Mouse (Mus musculus) ES-CJ7 (cell line): ENCODE measurements around the gene Nln.

Source experiments
- DNase-seq: peaks from one replicate; pipeline ENCODE4 v3.0.0; 2011; ENCODE audit warnings: low read depth, low spot score

The Nln gene

DNA sequence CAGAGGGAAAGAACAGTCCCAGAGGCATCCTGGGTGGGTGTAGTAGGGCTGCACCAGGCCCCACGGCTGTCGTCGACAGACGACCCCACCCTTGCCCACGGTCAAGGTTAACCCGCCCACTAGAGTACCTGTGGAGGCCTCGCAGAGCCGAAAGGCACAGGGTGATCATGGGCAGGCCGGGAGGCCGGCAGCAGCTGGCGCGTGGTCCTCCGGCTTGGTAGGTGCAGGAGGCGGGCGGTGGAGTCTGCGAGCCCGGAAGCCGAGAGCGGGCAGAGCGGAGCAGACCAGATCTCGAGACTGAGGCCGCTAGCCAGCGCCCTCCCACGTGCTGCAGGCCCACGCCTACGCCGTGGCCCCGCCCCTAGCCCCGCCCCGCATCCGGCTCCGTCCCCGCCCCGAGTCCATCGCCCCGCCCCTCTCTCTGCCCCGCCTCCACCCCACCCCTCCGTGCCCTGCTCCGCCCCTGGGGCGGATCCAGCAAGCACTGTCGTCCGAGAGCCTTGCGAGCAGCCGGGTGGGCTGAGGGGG lies at the start of gene Nln, which contains the start of gene Sgtb:
Gene Nln (minus strand): TSS at position 327 of the 528 bp plus-strand sequence.
Gene Sgtb (plus strand): TSS at position 454 of the 528 bp plus-strand sequence.
- DNase-seq = peak; percentile 86

DNA sequence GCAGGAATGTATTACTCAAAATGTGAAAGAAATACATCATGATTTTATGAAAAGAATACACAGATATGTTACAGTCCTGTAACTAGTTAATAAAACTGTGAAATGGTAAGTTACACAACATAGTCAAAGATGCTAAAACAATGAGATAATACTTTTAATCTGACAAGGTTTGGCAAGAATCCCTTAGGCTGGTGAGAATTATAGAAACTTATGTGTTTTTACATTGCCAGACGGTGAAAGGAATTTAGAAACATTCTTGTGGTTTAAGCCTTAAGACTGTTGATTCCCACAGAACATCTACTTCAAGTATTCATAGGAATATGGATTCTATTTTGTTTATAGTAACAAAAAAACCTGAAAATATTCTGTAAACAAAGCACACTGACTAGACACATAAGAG lies 46.3 kb upstream of the Nln start:
- no peak for DNase-seq

DNA sequence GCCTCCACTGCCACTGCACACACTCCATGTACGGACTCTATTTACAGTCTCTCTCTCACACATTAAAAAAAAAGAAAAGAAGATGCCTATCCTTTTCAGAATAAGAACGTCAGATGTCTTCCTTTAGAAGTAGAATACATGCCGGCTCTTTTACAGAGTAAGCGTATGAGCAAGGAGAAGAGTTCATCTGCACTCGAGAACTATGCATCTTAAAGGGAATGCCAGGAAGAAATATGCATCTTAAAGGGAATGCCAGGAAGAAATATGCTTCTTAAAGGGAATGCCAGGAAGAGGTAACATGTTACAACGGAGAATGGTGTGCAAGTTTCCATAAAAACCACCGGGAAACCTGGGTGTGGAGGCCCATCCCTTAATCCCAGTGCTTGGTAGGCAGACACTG lies 45.7 kb upstream of the Nln start:
- DNase-seq = no peak

GRCm38 (mm10) chr13:104154180-104154579 lies 44.8 kb upstream of the Nln start:
- DNase-seq = no peak

GRCm38 (mm10) chr13:104145646-104146045 lies 36.2 kb upstream of the Nln start:
- no peak for DNase-seq

DNA sequence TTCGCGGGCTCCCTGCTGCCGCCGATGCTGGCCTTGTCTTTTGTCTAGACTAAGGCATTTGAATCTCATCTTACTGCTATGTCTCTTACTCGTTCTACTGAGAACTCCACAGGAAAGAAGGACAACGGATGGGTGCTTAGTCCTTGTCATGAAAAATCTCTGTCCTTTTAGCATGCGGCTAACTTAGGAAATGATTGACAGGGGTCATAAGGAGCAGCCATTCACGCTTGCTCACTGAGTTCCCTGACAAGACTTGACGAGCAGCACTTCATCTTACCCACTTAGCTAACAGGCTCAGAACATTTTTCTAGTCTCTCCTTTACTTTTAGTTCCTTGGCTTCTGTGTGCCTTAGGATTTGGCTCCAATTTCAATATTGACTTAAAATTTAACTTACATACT lies 35.5 kb upstream of the Nln start:
- no peak for DNase-seq

GRCm38 (mm10) chr13:104139369-104140209 lies 30.2 kb upstream of the Nln start:
- DNase-seq = peak; percentile 71

GRCm38 (mm10) chr13:104134510-104135085 lies 25.2 kb upstream of the Nln start:
- DNase-seq = no peak

- no peak for DNase-seq
These were observed 23.1 kb upstream of the Nln start for GRCm38 (mm10) chr13:104132561-104132960.

- DNase-seq = no peak
These were observed 14.4 kb upstream of the Nln start for GRCm38 (mm10) chr13:104123662-104124381.

DNA sequence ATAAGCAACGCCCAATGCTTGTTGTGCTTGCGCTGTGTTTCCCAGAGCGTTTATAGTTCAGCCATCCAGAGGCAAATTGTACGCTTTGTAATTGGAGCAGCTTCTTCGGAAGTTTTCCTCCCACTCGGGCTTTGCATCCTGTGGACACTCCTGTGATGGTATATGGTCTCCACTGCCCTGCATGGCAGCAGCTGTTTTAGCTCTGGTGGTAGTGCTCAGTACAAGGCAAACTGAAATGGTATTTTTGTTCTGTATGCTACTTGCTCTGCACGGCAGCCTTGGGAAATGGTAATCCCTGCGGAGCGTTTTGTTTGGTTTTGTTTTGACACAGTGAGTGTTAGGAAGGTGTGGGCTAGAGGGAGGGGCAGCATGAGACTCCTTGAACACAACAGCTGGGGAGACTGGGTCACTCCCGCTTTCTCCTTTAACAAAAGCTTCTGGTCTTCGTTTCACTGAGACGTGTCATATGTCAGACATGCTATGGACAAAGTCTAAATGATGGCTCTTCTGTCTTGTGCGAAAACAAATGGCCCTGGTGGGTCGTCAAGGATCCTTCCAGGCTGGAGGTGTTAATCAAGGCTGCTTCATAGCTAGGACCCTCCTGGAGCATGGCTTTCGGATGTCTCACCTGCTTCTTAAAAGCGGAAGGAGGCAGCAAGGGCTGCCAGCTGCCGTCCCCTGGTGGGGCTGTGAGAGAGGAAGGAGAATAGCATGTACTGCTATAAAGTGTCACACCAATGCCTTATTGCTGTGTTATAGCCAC lies 12.8 kb upstream of the Nln start:
- peak; percentile 46 for DNase-seq

- no peak for DNase-seq
These were observed 5.4 kb upstream of the Nln start for GRCm38 (mm10) chr13:104114827-104115226.

- DNase-seq = peak; percentile 59
These were observed 4.4 kb upstream of the Nln start for GRCm38 (mm10) chr13:104113782-104114181.

DNA sequence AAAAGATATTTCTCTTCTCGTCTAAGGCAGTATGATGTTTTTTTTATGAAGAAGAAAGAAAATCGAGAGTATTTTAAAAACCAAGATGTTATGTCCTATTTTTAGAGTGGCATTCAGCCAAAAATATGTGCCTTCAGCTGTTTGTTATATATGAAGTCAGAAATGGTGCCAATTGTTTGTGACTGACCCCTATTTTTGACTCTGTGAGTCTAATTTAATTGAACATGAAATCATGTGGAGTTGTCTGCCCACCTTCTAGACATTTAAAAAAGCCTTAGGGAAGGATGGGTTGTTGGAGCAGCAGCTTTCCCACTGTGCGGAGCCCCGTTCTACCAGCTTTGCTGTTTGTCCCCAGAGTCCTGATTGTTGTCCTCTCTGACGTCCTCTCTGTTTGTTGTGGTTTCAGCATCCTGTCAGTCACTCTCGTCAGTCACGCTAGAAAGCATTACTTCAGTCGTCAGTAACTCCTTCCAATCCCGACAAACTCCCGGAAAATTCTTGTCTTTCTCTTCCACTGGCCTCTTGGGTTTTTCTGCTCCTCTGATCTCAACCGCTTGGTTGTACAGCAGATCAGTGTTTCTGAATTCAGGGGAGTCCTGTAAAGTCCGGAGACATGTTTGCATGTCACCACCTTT lies 3.0 kb upstream of the Nln start:
- DNase-seq = no peak

- DNase-seq = no peak
These were observed 1.1 kb upstream of the Nln start for GRCm38 (mm10) chr13:104110526-104110925.

- peak; percentile 69 for DNase-seq
These were observed 555 bp upstream of the Nln start for GRCm38 (mm10) chr13:104109816-104110521.

DNA sequence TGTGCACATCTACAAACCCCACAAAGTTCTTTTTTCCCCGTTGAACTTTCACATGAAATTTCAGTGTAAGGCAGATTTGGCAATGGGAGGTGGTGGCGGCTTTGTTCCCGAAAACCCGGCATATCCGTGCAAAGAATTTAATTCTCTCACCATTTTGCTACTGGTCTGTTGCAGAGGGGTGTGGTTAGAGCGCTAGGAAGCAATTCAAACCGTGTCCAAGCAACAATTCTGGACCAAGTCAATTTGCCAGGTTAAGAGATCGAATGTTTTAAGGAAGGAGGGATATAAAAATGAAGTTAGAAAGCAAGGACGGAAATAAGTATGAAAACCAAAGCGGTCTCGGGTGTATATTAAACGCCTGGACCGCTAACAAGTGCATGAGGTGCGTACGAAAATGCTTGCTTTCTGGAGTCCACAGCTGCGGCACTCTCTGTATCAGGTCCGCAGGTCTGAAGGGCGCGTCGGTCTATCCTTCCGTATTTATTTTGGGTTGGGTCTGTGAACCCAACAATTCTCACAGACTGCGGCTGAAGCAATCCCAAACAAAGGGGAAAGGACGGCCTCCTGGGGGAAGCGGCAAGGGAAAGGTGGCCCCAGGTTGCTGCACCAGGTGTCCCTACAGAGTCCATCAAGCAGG lies 645 bp downstream of the Nln start:
- DNase-seq = no peak

DNA sequence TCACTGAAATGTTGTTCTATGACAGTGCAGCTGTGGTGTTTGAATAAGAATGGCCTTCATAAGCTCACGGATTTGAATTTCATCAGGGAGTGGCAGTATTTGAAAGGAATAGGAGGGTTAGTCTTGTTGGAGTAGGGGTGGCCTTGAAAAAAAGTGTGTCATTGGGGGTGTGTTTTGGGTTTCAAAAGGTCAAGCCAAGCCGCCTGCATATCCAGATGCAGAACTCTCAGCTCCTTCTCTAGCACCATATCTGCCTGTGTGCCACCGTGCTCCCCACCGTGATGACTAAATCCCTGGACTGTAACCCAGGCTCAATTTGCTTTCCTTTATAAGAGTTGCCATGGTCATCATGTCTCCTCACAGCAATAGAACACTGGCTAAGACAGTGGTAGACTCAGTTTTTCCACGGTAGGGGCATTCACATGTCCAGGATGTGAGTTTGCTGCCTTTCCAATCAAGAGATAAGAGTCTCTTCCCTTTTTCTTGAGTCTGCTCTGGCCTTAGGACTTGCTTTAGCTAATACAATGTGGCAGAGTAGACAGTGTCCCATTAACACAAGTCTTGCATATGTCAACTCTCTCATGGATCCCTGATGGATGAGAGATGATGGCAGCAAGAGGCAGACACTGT lies 7.7 kb downstream of the Nln start:
- DNase-seq = no peak

DNA sequence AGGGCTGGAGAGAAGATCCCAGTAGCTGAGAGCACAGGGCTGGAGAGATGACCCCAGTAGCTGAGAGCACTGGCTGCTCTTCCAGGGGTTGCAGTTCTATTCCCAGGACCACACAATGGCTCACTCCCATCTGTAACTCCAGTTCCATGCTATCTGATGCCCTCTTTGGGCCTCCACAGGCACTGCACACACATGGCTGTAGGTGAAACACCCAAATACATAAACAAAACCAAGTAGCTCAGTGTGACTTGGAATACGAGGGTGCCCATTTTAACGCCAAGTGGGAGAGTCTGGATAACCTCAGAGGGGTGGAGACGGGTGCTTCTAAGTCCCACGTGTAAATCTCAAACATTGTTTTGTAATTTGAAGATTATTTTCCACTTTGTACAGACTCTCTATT lies 9.0 kb downstream of the Nln start:
- peak; percentile 41 for DNase-seq
